Mouse (Mus musculus) hindbrain, embryonic 13.5 days (tissue): ENCODE measurements around the gene Shd. TPM values are rescaled to one million over a fixed set of nuclear protein-coding genes. Genes with fewer than 3 reads are reported as not detected.
A peak's percentile ranks its signal among the peaks of the same experiment; 100 is the strongest.

Experiments
- ATAC-seq: fragments of 200-750 bp; cut with Nextera tagmentation; 2 replicates; pipeline ENCODE4 v1.8.0; 2017; ENCODE audit warnings: moderate TSS enrichment; ENCODE audit not compliant: low FRiP score
- H3K27ac ChIP-seq: fragments of 300-500 bp; sonication (generic); 2 replicates; pipeline ENCODE4 v1.5.1; 2015; ENCODE audit warnings: inconsistent platforms, mild to moderate bottlenecking, moderate library complexity
- H3K27me3 ChIP-seq: fragments of 300-500 bp; sonication (generic); 2 replicates; pipeline ENCODE4 v1.6.1; 2015; ENCODE audit warnings: mild to moderate bottlenecking, inconsistent platforms
- H3K36me3 ChIP-seq: fragments of 300-500 bp; sonication (generic); 2 replicates; pipeline ENCODE4 v1.6.1; 2015; ENCODE audit warnings: mild to moderate bottlenecking, inconsistent platforms
- H3K4me1 ChIP-seq: fragments of 300-500 bp; sonication (generic); replicated peaks from 2 replicates; pipeline ENCODE4 v1.6.1; 2015; ENCODE audit warnings: inconsistent platforms
- H3K4me2 ChIP-seq: fragments of 300-500 bp; sonication (generic); 2 replicates; pipeline ENCODE4 v1.6.1; 2015; ENCODE audit warnings: inconsistent platforms, mild to moderate bottlenecking, moderate library complexity
- H3K4me3 ChIP-seq: fragments of 300-500 bp; sonication (generic); 2 replicates; pipeline ENCODE4 v1.5.1; 2015; ENCODE audit warnings: mild to moderate bottlenecking, inconsistent platforms
- H3K9ac ChIP-seq: fragments of 300-500 bp; sonication (generic); 2 replicates; pipeline ENCODE4 v1.6.1; 2015; ENCODE audit warnings: mild to moderate bottlenecking, inconsistent platforms
- H3K9me3 ChIP-seq: fragments of 300-500 bp; sonication (generic); 2 replicates; pipeline ENCODE4 v1.6.1; 2016; ENCODE audit warnings: inconsistent platforms
- whole genome bisulfite sequencing: fragments of 180-500 bp; shearing (Covaris S2); methylation state at CpG from one replicate; pipeline ENCODE4 v1.1.7; 2015; 5-methylcytosine and 5-hydroxymethylcytosine counted together
- polyA plus RNA-seq: library from polyadenylated mRNA; unstranded; fragments of >200 nt; fragmentation: Nextera tagmentation; extraction: Ambion mirVana; gene quantifications from 2 replicates; pipeline ENCODE4 v1.2.1, GENCODE M21; 2015

Shd gene
- polyA plus RNA-seq, 1 experiment from 2014 or later: 170 TPM

DNA sequence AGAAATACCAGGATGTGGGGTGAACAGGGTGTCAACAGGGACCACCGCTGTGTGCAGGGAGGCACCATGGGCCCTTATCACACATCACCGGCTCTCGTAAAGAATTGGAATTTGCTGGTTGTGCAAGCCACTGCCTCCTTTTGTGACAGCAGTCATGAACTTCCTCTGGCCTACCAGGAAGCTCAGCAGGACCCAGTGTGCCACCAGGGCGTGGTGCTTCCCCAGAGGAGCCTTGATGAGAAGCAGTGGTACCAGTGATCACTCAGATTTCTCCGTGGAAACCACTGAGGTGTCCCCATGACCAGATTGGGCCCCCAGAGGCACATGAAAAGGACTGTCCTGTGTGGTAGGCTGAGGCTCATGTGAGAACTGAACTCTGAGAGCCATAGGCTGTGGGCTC is 53.1 kb downstream of the Shd start:
- peak overlapping the region; percentile 56; the same call in 1 of the 2 replicates for H3K27ac ChIP-seq
- WGBS: 88% methylated on average over 5 of the region's 5 CpGs
- no peak overlapping the region for H3K4me2 ChIP-seq
- peaks cover 60% of the 10 kb centered on the region for H3K4me1 ChIP-seq
- H3K4me3 ChIP-seq: no peak overlapping the region
- ATAC-seq: no peak
- no peaks in the 10 kb centered on the region for H3K9me3 ChIP-seq
- peaks cover 44% of the 10 kb centered on the region for H3K36me3 ChIP-seq
- no peaks in the 10 kb centered on the region for H3K27me3 ChIP-seq
- peak overlapping the region; percentile 44; the same call in 1 of the 2 replicates for H3K9ac ChIP-seq

DNA sequence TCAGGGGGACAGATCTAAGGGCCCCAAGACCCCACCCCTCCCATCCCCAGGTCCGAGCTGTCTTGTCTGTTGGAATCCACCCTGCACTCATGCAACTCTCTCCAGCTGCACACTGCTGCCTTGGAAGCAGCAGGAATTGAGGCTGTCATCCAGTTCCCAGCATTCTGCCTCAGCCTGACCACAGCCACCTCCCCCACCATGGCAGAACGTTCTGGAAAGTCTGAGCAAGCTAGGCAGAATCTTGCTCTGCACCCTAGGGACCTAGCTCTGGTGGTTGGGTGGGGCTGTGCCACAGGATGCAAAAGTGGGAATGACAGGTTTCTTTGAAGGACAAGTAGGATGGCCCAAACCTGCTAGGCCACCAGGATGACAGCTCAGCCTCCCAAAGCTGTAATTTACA is 54.2 kb downstream of the Shd start:
- no peak overlapping the region for H3K27ac ChIP-seq

GRCm38 (mm10) chr17:56024931-56025330 is 54.7 kb downstream of the Shd start:
- Histone ChIP-seq H3K4me2 (no peak overlapping the region), H3K9me3 (no peaks in the 10 kb centered on the region), H3K4me3 (no peak overlapping the region), H3K27ac (no peak overlapping the region), H3K4me1 (peaks cover 60% of the 10 kb centered on the region), H3K27me3 (no peaks in the 10 kb centered on the region), H3K36me3 (peaks cover 43% of the 10 kb centered on the region), H3K9ac (no peak overlapping the region)
- 86% methylated on average over 5 of the region's 5 CpGs for WGBS
- ATAC-seq: no peak

More for the DNA sequence above, 54.2 kb downstream of the Shd start:
- peaks cover 44% of the 10 kb centered on the region for H3K36me3 ChIP-seq
- H3K27me3 ChIP-seq: no peaks in the 10 kb centered on the region
- H3K9me3 ChIP-seq: no peaks in the 10 kb centered on the region
- H3K4me1 ChIP-seq: peaks cover 62% of the 10 kb centered on the region
- no peak for ATAC-seq
- 76% methylated on average over 2 of the region's 2 CpGs for WGBS
- no peak overlapping the region for H3K4me3 ChIP-seq
- H3K9ac ChIP-seq: no peak overlapping the region
- H3K4me2 ChIP-seq: no peak overlapping the region

Other genes starting within 250 kb of the Shd start
- gene Adgre4, start 220.5 kb upstream of the Shd start, polyA plus RNA-seq: 0.08 and 0.25 TPM in 2 replicates
- 11.9 and 12.1 TPM in 2 replicates for gene Zfp119a, start 91.5 kb upstream of the Shd start, polyA plus RNA-seq
- gene Zfp959, start 78.4 kb upstream of the Shd start, polyA plus RNA-seq: 14.5 and 15.3 TPM in 2 replicates
- gene Zfp119b, start 21.0 kb upstream of the Shd start, polyA plus RNA-seq: 8.2 and 8.7 TPM in 2 replicates
- gene Ebi3, start 17.8 kb upstream of the Shd start, polyA plus RNA-seq: 5.0 and 6.8 TPM in 2 replicates
- 23.2 and 25.2 TPM in 2 replicates for gene Yju2, start 11.4 kb upstream of the Shd start, polyA plus RNA-seq
- 159 and 172 TPM in 2 replicates for gene Fsd1, start 16.0 kb downstream of the Shd start, polyA plus RNA-seq
- 5.7 and 5.8 TPM in 2 replicates for gene Stap2, start 35.1 kb downstream of the Shd start, polyA plus RNA-seq
- gene Mpnd, start 35.2 kb downstream of the Shd start, polyA plus RNA-seq: 159 and 163 TPM in 2 replicates
- gene Sh3gl1, start 66.2 kb downstream of the Shd start, polyA plus RNA-seq: 116 and 118 TPM in 2 replicates
- 6.1 and 6.9 TPM in 2 replicates for gene Chaf1a, start 70.0 kb downstream of the Shd start, polyA plus RNA-seq
- 77.2 and 86.0 TPM in 2 replicates for gene Ubxn6, start 104.6 kb downstream of the Shd start, polyA plus RNA-seq
- gene Hdgfl2, start 109.2 kb downstream of the Shd start, polyA plus RNA-seq: 150 and 154 TPM in 2 replicates
- 0.10 TPM in 2 replicates for gene Plin4, start 139.3 kb downstream of the Shd start, polyA plus RNA-seq
- gene Plin5, start 147.1 kb downstream of the Shd start, polyA plus RNA-seq: 0.83 and 1.0 TPM in 2 replicates
- not detected in 2 replicates for gene Lrg1, start 151.5 kb downstream of the Shd start, polyA plus RNA-seq
- 10.5 and 11.7 TPM in 2 replicates for gene Sema6b, start 169.9 kb downstream of the Shd start, polyA plus RNA-seq
- gene Tnfaip8l1, start 192.0 kb downstream of the Shd start, polyA plus RNA-seq: 7.9 and 9.2 TPM in 2 replicates
- 69.2 and 72.6 TPM in 2 replicates for gene Mydgf, start 213.5 kb downstream of the Shd start, polyA plus RNA-seq
- 24.5 and 26.5 TPM in 2 replicates for gene Dpp9, start 248.4 kb downstream of the Shd start, polyA plus RNA-seq